Comparison of ENCODE assay signal across 8 mouse cellular contexts in genomic region chr10:121309123-121309655, GRCm38 (mm10). TPM values are rescaled to one million over a fixed set of nuclear protein-coding genes. Genes with fewer than 3 reads are reported as not detected.
DNase-seq lines count a peak whose midpoint lies in the region; ATAC-seq lines count a peak whose summit lies in the region.

No protein-coding gene starts in this region.

- H3K4me3 ChIP-seq in forebrain, embryonic 13.5 days, result peak overlapping the region; percentile 77

- ATAC-seq in CD4-positive, CD25-positive, alpha-beta regulatory T cell, adult 4 months, result peak; percentile 22
- ATAC-seq in forebrain, embryonic 13.5 days, result no peak

- 17% methylated on average over 11 of the region's 11 CpGs for WGBS in forebrain, embryonic 13.5 days

- H3K9ac ChIP-seq in forebrain, embryonic 13.5 days, result peak overlapping the region; percentile 86

- H3K4me2 ChIP-seq in forebrain, embryonic 13.5 days, result peak overlapping the region; percentile 99

- no peaks in the 10 kb centered on the region for H3K9me3 ChIP-seq in forebrain, embryonic 13.5 days (replicated peaks)

- H3K27ac ChIP-seq in forebrain, embryonic 13.5 days, result no peak overlapping the region; the same call in 1 of the 2 replicates

- DNase-seq in embryo, embryonic 10 days (ENCODE audit: low spot score), result peak; percentile 59
- no peak for DNase-seq in embryo, embryonic 9.5 days (ENCODE audit: extremely low spot score)
- DNase-seq in lung, postnatal 10 days, result peak; percentile 51
- no peak for DNase-seq in right cerebral cortex, postnatal 14 days
- DNase-seq in urinary bladder, postnatal 10 days (ENCODE audit: low spot score), result no peak
- no peak for DNase-seq in gastrocnemius, adult 18-20 months (ENCODE audit: low spot score)

- peaks cover 35% of the 10 kb centered on the region for H3K27me3 ChIP-seq in forebrain, embryonic 13.5 days

- H3K36me3 ChIP-seq in forebrain, embryonic 13.5 days (ENCODE audit: poor library complexity, severe bottlenecking), result no peaks in the 10 kb centered on the region; the same call in 1 of the 2 replicates

- peaks cover 21% of the 10 kb centered on the region for H3K4me1 ChIP-seq in forebrain, embryonic 13.5 days

RNA-seq across cellular contexts. Expression of gene Tbc1d30, which starts 41.9 kb away (rescaled TPM):
- polyA plus RNA-seq in CD4-positive, CD25-positive, alpha-beta regulatory T cell, adult 4 months (2017; shearing (Covaris generic)), result 1 to 10 TPM; 3.1 to 3.4 TPM
- polyA plus RNA-seq in forebrain, embryonic 13.5 days (2015; fragmentation: Nextera tagmentation; extraction: Ambion mirVana), result 5.0 and 6.2 TPM in 2 replicates
- total RNA-seq in gastrocnemius, adult 18-20 months (2021), result under 1 TPM; 0.17 to 0.48 TPM

RNA-seq across cellular contexts. Expression of gene Gns, which starts 55.7 kb away (rescaled TPM):
- 10 to 100 TPM in 1 of 2 experiments, 1 to 10 TPM in 1; 9.1 to 13.6 TPM for polyA plus RNA-seq in CD4-positive, CD25-positive, alpha-beta regulatory T cell, adult 4 months (2017; shearing (Covaris generic))
- 25.0 and 30.5 TPM in 2 replicates for polyA plus RNA-seq in forebrain, embryonic 13.5 days (2015; fragmentation: Nextera tagmentation; extraction: Ambion mirVana)
- total RNA-seq in gastrocnemius, adult 18-20 months (2021), result 10 to 100 TPM; 26.8 to 29.2 TPM

Comparison
In these comparisons a context has a peak if more than half of its experiments do, and no peak if none do; other contexts are left out.
1. DNase-seq: peak in embryo, embryonic 10 days (single experiment) and lung, postnatal 10 days (single experiment); none in embryo, embryonic 9.5 days (single experiment), right cerebral cortex, postnatal 14 days (single experiment), urinary bladder, postnatal 10 days (single experiment) and gastrocnemius, adult 18-20 months (single experiment).